Mouse (Mus musculus): ENCODE results near the gene Actl7a. TPM values are rescaled to one million over a fixed set of nuclear protein-coding genes. Genes with fewer than 3 reads are reported as not detected.

Gene Actl7a
- polyA plus RNA-seq, 1 experiment = not detected

DNA sequence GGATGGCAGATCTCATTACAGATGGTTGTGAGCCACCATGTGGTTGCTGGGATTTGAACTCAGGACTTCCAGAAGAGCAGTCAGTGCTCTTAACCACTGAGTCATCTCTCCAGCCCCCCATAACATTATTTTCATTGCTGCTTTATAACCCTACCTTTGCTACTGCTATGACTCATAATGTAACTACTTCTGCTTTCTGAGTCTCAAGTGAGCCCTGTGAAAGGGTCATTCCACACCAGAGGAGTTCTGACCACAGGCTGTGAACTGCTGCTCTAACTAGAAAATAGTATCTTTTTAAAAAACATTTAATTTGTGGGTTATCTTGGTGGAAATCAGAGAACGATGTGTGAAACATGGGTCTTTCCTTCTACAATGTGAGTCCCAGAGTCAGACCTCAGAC lies 14.5 kb downstream of the Actl7a start:
- no peak for DNase-seq (ENCODE audit: low spot score)

DNA sequence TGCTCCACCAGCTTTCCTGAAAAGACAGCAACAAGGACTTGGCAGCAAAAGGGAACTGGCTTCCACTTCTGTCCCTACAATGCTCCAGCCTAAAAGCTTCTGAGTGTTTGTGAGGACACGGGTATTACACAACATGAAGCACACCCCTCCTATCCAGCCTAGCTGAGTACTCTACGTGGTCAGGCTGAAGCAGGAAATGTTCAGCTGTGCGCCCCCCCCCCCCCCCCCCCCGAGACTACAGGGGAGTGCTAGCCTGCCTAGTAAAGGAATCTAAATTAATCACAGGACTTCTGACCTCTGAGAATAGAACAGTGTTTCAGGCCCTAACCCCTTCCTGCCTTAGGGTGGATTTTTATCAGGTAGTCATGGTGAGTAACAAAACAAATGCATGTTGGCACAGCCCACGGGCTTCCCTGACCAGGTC lies 24.7 kb downstream of the Actl7a start:
- DNase-seq (ENCODE audit: low spot score) = no peak

DNA sequence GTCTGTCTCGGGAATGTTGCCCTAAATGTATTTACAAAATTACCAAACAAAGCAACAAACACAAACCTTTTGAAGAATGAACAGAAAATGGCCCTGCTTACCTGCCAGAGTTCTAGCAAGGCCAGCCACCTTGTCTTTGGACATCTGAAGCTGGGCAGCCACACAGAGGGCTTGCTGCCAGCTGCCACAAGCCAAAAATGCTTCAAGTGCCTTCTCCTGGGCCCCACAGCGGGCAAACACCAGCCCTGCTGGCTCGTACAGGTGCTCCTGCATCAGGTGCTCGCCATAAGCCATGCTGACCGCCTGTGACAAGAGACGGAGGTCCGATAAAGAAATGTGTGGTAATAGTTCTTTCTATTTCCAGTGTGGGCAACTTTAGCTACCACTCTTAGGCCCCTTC lies 25.7 kb downstream of the Actl7a start:
- no peak for DNase-seq (ENCODE audit: low spot score)

DNA sequence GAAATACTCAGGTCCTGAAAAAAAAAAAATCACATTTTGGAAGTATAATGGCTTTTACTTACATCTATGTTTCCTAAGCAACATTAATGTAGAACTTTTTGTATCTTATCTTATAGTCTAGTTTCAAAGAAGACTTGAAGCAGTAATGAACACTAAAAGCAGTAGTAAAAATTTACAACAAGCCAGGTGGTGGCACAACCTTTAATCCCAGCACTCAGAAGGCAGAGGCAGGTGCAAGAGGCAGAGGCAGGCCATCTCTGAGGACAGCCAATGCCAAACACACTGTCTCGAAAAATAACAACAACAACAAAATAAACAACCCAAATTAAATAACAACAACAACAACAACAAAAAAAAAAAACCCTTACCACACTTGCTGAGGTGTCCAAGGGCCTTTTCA lies 27.9 kb downstream of the Actl7a start:
- no peak for DNase-seq (ENCODE audit: low spot score)

DNA sequence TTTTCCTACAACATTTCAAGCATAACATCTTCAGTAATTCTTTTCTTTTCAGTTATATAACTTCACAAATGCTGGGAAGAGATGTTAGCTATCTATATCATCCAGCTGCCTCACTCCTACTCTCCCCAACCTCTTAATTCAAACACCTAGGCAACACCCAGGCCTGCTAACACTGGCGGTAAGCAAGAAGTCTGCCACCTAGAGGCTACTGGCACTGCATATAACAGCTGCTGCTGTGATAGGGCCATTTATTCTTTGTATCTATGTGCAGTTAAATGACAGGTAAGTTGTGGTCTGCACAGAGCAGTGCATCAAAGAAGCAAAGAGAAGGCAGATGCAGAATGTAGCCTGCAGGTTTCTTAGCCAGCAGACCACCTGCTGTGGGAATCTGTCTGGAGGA lies 48.2 kb downstream of the Actl7a start:
- no peak for DNase-seq (ENCODE audit: low spot score)

Other genes with a start within 250 kb of the Actl7a start
- not detected in 2 replicates for gene Gm26657, start 3.3 kb upstream of the Actl7a start, polyA plus RNA-seq (2012; rRNA removed)
- 0.06 TPM in 1 of 2 replicates, not detected in the other for gene Actl7b, start 2.0 kb upstream of the Actl7a start, polyA plus RNA-seq (2012; rRNA removed)
- 23.2 and 23.4 TPM in 2 replicates for gene Elp1, start 58.9 kb downstream of the Actl7a start, polyA plus RNA-seq (2012; rRNA removed)
- gene Fam206a, start 58.9 kb downstream of the Actl7a start, polyA plus RNA-seq (2012; rRNA removed) = 4.9 and 7.1 TPM in 2 replicates
- 57.8 and 69.1 TPM in 2 replicates for gene Ctnnal1, start 121.8 kb downstream of the Actl7a start, polyA plus RNA-seq (2012; rRNA removed)
- gene Tmem245, start 204.0 kb downstream of the Actl7a start, polyA plus RNA-seq (2012; rRNA removed) = 16.4 and 17.0 TPM in 2 replicates
- gene Frrs1l, start 247.0 kb downstream of the Actl7a start, polyA plus RNA-seq (2012; rRNA removed) = 0.03 and 0.04 TPM in 2 replicates